Mouse (Mus musculus) gastrocnemius, postnatal 25 days (tissue): Measurements from ENCODE around the gene Ero1lb. TPM values are rescaled to one million over a fixed set of nuclear protein-coding genes. Genes with fewer than 3 reads are reported as not detected.
A peak's percentile ranks its signal among the peaks of the same experiment; 100 is the strongest.
"Not testable (repeated sequence)": the region's sequence is repeated elsewhere in the genome, so short reads cannot be mapped to it uniquely, and the experiment has no call there.

ENCODE experiments used
- DNase-seq: peaks from one replicate; pipeline ENCODE4 v3.0.0; 2022
- total RNA-seq, 2 experiments: library from RNA; stranded (reverse); gene quantifications; 1 replicate in 1 of 2; 2 replicates in 1 of 2; pipeline ENCODE4 v1.2.3; 2021

Ero1lb gene
- total RNA-seq, 2 experiments from 2014 or later, result 0.92 to 1.3 TPM

DNA sequence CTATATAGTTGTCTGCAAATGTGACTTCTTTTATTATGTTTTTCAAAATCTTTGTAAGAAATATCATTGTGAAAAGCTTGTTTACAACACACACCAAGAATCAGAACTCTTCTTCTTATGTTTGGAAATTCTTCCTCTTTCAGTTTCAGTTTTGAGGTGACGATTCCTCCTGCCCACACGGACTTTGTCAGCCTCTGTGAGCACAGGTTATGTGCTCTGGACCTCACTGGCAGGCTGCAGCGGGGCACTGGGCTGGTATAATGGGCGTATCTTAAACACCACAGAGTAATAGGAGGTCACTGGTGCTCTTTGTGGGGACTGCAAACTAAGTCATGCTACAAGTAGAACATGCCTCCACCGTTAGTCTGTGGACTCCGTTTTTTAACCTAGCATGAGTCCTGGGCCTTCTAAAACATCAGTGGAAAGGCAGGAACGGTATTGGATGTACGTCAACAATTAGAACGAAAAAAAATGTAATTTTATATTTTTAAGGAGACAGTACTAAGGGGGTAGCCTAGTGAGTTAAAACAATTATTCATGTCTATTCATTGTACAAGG lies 9.4 kb downstream of the Ero1lb start:
- DNase-seq, result no peak

DNA sequence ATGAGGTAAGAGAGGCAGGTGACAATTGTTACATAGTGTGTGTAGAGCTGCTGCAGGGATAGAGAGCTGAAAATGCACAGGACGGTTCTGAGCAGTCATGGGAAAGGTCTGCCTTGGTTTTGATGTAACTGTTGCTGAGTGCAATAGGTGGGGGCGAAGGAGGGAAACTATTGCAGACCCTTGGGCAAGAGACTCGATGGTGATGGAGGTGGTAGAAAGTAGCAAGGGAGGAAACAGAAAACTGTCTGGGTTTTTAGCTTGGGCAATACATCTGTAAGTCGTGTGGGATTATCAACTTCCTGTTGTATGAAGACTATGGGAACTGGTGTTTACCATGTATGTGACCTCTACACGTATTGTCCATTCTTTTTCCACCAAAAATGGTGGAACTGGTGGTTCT lies 12.5 kb downstream of the Ero1lb start:
- DNase-seq, result no peak

DNA sequence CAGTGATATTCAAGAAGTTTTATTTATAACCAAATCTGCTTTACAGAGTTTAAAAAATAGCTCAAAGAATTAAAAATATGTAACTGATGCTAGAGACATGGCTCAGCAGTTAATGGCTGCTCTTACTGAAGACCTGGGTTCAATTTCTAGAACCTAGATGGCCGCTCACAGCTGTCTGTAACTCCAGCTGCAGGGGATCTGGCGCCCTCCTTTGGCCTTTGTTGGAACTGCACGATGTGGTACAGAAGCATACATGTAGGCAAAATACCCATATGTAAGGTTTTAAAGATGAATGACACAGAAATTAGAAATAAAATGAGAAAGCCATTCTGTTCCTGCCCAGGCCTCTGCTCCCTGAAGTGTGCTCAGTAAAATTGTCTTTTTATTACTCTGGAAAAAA lies 23.3 kb downstream of the Ero1lb start:
- DNase-seq, result peak; percentile 6

DNA sequence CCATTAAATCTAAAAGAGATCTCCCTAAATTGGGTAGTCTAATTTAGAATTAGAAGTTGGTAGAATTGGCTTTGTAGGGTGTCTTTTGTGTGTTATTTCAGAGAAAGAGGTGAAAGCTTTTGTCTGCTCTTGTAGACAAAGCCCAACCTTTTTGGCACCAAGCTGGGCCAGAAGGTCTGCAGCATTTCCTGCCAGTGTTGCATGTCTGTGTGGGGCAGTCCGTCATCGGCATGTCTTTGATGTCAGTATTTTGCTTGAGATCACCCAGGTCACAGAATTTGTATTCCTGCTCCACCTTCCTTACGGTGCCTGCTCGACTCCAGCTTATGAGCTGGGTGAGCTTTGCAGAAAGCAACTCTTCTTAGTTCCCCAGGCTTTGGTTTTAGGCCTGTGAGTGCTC lies 31.4 kb downstream of the Ero1lb start:
- not testable (repeated sequence) for DNase-seq

DNA sequence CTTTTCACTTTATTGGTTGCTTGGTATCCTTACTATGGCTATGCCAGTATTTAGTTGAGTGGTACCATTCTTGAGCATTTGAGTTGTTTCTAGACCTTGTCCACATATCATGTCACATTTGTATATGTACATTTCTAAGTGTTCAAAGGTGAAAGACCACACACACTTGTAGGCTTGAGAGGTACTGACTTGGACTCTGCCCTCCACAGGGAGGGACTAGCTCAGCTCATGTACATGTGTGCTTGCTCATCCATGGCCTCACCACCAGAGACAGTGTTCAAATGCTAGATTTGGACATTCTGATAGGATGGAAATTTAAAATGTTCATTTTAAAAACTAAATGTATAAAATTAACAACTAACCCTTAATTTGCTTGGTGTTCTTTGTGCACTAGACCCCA lies 44.5 kb downstream of the Ero1lb start:
- not testable (repeated sequence) for DNase-seq

DNA sequence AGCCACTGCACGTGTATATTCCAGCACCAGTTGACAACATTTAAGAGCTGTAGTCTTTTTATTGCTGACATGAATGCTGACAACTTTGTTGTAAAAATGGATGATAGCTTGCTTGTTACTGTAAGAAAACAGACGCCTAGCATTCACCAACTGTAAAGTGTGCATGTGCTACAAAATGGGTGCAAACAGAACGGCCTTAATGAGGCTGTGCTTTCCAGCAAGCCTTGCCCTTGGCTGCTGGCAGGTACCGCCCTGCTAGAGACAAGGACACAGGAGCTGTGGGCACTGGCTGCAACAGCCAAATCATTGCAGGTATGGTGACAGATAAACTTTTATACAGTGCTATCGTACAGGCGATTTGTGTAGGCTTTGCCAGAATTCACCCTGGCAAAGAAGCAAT lies 48.4 kb downstream of the Ero1lb start:
- DNase-seq, result not testable (repeated sequence)

DNA sequence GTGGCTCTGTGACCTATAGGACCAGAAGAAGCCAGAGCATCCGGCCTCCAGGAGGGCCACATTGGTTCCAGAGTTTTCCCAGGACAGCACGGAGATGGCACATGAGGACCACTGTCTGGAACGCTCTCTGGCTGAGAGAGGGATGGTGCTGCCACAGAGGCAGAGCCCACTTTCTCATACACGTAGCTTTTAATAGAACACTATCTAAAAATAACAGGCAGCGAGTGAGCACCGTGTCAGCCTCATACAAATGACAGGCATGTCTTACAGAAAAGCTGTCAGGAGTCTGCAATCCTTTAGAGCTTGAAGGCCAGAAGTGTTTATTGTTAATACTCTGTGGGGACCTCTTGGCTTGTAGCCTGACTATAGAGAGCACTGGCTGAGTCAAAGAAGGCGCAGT lies 48.9 kb downstream of the Ero1lb start:
- not testable (repeated sequence) for DNase-seq

DNA sequence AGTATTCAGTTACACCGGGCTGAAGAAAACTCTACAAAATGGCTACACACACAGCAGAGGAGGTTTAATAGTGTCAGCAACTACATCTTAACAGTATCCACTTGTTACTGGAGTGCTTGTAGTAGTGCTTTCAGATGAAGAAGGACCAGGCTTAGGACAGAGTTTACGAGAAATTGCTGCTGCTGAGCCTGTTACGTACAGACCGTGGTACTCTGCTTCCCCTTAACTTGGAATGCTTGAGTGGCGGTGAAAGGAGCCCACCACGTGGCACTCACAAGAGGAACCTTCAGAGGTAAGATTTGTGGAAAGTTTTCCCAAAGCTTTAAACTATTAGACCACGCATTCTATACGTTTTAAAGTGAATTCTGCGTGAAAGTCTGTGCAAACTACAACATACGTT lies 49.3 kb downstream of the Ero1lb start:
- not testable (repeated sequence) for DNase-seq

DNA sequence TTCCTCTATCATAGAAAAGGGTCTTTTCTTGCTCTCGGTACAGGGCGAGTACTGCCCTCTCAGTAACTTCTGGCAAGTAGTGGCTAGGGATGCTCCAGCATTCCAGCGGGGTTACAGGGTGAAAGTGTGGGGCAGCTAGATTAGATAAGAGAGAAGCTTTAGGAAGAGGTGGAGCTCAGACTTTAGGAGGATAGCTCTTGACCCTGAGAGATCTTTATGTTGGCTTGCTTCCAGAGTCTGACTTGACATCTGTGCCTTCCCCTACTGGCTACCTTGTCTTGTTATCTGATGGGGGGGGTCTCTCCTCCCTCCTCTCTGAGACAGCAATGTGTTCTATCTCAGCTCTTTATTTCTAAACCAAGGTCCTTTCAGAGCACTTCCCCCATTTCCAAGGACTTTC lies 50.8 kb downstream of the Ero1lb start:
- DNase-seq, result not testable (repeated sequence)

DNA sequence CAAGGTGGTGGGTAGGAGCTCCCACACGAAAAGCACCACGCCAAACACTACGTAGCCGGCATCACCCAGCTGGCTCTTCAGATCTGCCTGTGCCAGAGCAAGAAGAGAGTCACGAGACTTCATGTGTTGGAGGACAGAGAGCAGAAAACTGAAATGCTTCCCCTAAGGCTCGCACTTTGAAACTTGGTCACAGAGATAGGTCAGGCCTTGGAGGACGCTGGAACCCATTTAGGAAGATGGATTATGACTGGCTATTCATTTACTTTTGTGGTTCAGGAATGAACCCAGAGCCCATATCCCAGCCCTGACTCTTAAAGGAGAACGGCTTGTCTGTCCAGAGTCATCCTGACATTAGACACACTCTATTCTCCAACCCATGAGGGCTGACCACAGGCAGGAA lies 54.1 kb downstream of the Ero1lb start:
- not testable (repeated sequence) for DNase-seq

DNA sequence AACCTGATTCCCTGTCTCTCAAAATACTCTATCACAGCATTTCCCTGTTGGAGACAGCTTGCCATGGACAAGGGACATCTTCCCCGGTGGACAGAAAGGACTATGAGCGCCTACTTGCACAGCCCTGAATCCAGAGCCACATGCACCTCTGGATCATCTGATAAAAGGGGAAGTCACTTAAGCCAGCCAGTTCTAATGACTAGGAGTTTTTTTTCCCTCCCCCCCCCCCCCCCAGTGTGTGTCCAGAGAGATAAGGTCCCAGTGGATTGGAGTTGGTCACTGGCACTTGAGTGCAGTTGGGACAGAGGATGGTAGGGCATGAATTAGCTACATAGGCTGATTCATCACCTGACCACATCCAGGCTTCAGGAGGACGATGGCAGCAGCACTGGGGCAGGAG lies 60.4 kb downstream of the Ero1lb start:
- not testable (repeated sequence) for DNase-seq

DNA sequence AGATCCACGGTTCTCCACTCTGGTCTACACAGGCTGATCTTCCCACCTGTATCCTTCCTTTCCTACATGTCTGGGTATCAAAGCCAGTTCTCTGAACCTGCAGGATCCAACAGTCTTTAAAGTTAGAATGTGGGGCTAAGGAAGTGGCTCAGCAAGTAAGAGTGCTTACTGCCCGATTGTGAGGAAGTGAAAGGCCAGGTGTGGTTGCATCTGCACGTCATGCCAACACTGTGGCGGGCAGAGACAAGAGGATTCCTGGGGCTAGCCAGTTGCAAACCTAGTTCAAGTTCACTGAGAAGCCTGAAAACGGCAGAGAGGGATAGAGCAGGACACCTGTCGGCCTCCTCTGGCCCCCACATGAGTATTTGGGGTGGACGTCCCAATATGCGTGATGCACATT lies 62.1 kb downstream of the Ero1lb start:
- DNase-seq, result not testable (repeated sequence)

DNA sequence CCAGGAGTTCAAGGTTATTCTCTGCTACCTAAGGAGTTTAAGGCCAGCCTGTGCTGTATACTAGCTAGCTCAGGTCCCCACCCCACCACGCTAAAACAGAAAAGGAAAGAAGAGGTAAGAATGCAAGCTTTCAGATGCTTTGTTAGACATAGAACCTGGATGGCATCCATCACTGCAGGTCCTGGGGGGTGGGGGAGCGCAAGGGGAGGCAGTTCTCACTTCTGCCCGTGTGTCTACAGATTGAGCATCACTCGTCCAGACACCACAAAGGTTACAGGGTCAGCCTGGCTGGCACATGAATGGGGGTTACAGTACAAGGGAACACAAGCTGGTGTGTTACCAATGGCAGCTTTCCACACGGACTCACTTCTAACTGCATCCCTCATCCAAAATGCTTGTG lies 62.5 kb downstream of the Ero1lb start:
- DNase-seq, result not testable (repeated sequence)

DNA sequence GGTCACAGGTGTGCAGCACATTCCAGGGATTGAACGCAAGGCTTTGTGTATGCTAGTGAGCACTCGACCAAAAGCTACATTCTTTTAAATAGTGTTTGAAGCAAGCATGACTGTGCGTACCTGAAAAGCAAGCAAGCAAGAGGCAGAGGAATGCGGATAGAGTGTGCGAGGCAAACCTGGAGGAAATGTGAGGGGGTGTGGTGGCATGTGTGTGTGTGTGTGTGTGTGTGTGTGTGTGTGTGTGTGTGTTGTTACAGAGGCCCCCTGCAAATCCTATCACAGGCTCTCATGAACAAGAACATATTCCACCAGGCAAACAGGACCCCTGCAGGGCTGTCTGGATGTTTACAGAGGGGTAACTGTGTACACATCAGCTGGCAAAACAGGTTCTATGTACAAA lies 64.6 kb downstream of the Ero1lb start:
- not testable (repeated sequence) for DNase-seq

DNA sequence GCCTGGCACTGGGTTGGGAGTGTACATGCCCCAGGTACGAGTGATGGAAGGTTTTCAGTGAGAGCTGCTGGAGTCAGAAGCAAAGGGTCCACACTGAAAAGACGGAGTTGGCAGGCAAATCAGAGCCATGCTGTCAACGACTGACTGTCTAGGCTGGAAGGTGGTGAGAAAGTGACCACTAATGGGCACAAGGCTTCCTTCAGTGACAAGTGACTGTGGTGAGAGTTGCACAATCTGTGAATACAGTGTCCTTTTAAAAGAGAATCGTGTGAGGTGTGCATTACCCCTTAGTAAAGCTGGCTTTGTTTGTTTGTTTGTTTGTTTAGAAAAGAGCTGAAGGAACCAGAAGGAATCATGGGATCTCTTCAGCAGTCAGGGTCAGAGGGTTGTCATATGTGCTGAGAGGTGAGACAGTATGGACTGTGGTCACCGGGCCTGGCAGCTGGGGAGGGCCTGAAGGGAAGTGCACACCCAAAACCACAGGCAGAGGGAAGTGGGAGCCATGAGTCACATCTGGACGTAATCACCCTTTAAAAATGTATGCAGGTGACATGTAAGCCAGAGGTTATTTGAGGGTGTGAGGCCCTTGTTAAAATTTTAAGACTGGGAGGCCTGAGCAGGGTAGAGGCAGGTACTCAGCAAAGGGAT lies 69.4 kb downstream of the Ero1lb start:
- DNase-seq, result not testable (repeated sequence)

DNA sequence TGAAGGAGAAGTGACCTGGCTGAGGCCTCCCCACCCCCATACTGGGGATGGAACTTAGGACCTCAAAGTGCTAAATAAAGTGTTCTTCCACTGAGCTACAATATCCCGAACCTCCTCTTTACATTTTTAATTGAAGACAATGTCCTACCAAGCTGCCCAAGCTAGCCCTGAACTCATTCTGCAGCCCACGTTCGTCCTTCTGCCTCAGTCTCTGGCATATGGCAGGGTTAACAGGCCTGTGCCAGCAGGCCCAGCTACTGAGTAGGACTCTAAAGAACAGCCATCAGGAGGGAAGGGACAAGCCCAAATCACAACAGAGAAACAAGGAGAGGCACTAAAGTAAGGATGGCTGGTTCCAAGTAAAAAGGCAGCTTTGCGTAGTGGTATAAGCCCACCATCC lies 77.1 kb downstream of the Ero1lb start:
- DNase-seq, result not testable (repeated sequence)

DNA sequence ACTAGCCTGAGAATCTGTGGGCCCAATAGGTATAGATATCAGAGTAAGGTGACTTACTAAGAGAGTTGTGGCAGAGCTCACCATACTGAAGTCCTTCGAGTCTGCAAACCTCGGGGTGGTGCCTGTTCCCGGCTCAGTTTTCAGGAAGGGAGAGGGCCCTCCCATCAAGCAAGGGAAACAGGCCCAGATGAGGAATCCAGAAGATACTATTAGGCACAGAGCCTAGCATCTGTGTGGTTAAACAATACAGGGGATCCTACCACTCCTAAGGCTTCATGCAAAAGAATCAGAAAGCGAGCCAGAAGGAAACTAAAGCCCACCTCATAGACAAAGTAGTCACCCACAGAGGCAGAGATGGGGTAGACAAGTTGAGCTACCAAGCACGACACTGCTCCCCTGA lies 81.0 kb downstream of the Ero1lb start:
- DNase-seq, result not testable (repeated sequence)

DNA sequence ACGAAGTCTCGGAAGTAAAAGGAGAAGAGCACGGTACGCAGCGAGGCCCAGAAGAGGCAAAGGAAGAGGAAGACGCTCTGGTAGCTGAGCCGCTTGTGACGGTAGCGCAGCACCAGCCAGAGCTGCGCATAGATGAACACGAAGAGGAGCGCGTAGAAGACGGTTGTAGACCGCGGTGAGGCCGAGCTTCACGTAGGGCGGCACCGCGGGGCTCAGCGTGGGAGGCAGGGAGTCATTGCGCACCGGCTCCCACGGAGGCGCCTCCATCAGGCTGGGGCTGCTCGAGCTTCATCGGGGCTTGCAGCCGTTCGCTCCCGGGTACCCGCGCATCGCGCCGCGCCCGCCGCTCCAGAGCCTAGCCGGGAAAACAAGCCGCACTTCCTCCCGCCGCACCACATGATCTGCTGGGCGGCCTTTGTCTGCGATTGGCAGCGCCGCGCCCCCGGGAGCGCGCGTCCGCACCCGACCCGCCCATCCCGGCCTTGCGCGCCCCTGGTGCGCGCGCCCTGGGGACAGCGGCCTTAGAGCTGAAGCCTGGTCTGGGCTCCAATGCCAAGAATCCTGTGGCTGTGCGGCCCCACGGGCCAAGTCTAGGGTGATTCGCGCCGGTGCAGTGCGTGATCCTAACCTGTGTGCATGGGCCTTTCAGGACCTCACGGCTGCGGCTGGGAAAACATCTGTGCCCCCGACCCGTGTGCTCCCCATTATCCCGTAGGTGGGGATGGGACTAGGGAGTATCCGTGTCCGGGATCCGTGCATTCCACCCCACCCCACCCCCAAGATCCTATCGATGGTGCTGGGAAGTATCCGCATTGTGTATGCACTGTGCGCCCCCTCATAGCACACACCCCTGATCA lies 84.6 kb downstream of the Ero1lb start:
- peak; percentile 81 for DNase-seq

DNA sequence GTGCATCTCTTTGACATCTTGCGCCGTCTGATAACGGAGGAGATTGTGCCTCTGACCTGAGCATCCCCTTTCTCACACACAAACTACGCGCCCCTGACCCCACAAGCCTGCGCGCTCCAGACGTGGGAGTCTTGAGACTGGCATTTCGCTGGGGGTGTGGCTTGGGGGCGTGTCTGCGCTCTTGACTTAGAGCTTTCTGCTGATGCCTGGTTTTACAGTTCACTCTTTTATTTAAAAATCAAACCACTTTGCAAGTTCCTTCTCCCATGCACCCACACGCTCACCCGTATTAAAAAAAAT lies 85.2 kb downstream of the Ero1lb start:
- DNase-seq, result peak; percentile 39
